Mouse (Mus musculus): ENCODE measurements around the gene AC192777.2. TPM values are rescaled to one million over a fixed set of nuclear protein-coding genes. Genes with fewer than 3 reads are reported as not detected.
"Not testable (repeated sequence)": the region's sequence is repeated elsewhere in the genome, so short reads cannot be mapped to it uniquely, and the experiment has no call there.

Gene AC192777.2
- not detected for total RNA-seq (2021)
- long read RNA-seq, experiment 1: 0 reads
- long read RNA-seq, experiment 2: 0 reads

- H3K27ac ChIP-seq; H3K4me3 ChIP-seq; DNase-seq; intact Hi-C loops (cut with DNase I): not testable (repeated sequence)
These were observed at the start of gene AC192777.2 for GRCm38 (mm10) chr17:40095150-40095549. Gene AC192777.2, plus strand, starts transcription at chr17:40095450.

GRCm38 (mm10) chr17:40116172-40116571, 20.9 kb downstream of the AC192777.2 start:
- H3K4me3 ChIP-seq; H3K27ac ChIP-seq; DNase-seq; intact Hi-C loops (cut with DNase I): not testable (repeated sequence)

- H3K4me3 ChIP-seq; intact Hi-C loops (cut with DNase I); H3K27ac ChIP-seq; DNase-seq: not testable (repeated sequence)
These were observed 21.6 kb downstream of the AC192777.2 start for GRCm38 (mm10) chr17:40116877-40117276.

Small RNAs within 50 kb of the gene (microRNA-seq; reads per million reads assigned to microRNA genes)
- not detected for gene Gm26376

Other genes starting within 250 kb of the AC192777.2 start
- gene Esp38, start 144.9 kb upstream of the AC192777.2 start, total RNA-seq (2021): not detected
- gene Pgk2, start 113.2 kb downstream of the AC192777.2 start, total RNA-seq (2021): not detected
- gene Crisp3, start 146.8 kb downstream of the AC192777.2 start, total RNA-seq (2021): not detected
- not detected for gene Crisp1, start 223.8 kb downstream of the AC192777.2 start, total RNA-seq (2021)

Data from gastrocnemius, adult 2 months (tissue).